Mouse (Mus musculus) heart, postnatal 14 days (tissue): Measurements from ENCODE around the gene Mapkap1. TPM values are rescaled to one million over a fixed set of nuclear protein-coding genes. Genes with fewer than 3 reads are reported as not detected.

ENCODE experiments used
- DNase-seq, 2 experiments: peaks; one replicate each; pipeline ENCODE4 v3.0.0; 2021 to 2022
- intact Hi-C: fragments of 180-260 bp; cut with DNase I; formaldehyde crosslinking; loops from one replicate; pipeline ENCODE4 v1.15.1; 2025
- total RNA-seq, 2 experiments: library from RNA; stranded (reverse); gene quantifications; 2 replicates each; pipeline ENCODE4 v1.2.3; 2021

The Mapkap1 gene
- total RNA-seq, 2 experiments from 2014 or later, result 61.0 to 64.4 TPM

GRCm38 (mm10) chr2:34622518-34622917 is 215.9 kb downstream of the Mapkap1 start:
- intact Hi-C loops, result no loop called here
- DNase-seq, result no peak

DNA sequence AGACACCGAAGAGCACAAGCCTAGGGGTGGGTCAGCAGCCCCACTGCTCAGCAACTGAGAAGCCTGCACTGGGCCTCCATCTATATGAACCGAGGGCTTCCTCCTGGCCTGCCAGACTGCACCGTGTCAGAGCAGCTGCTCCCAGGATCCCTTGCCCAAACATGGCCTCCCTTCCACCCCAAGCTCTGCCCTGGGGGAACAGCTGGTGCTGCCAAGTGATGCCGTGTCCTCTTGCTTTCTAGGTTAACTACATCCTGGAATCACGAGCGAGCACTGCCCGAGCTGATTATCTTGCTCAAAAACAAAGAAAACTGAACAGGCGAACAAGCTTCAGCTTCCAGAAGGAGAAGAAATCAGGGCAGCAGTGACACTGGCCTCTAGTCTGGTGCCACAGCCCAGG is 216.6 kb downstream of the Mapkap1 start:
- no peak for DNase-seq
- intact Hi-C loops, result no loop called here

GRCm38 (mm10) chr2:34624076-34624475 is 217.5 kb downstream of the Mapkap1 start:
- intact Hi-C loops, result no loop called here
- DNase-seq, result no peak

GRCm38 (mm10) chr2:34627328-34628226 is 221.0 kb downstream of the Mapkap1 start:
- intact Hi-C loops, result no loop called here
- peak; percentile 51 to 57 for DNase-seq

- intact Hi-C loops, result no loop called here
- DNase-seq, result peak; percentile 14 to 30
These were observed 222.5 kb downstream of the Mapkap1 start for GRCm38 (mm10) chr2:34628903-34629540.

- no peak for DNase-seq
- intact Hi-C loops, result loop anchor here (5.0 to 10.0 kb wide), 3 partner anchors 102 to 885 kb away; no protein-coding TSS in a partner anchor
These were observed 223.2 kb downstream of the Mapkap1 start for GRCm38 (mm10) chr2:34629758-34630157.

DNA sequence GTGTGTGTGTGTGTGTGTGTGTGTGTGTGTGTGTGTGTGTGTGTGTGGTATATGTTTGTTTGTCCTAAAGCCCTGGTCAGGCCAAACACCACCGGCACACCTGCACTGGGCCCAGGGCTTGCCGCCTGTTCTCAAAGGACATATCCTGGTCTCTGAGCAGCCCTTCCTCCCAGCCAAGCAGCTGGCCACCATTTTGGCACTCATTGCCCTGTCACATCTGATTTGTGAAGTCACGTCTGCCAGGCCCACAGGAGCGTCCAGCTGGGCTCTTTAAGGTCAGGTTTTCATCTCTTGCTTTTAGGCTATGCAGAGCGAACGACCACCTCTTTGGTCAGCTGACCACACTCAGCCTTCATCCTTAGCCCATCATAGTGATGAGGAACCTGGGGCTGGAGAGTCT is 223.9 kb downstream of the Mapkap1 start:
- DNase-seq, result no peak
- intact Hi-C loops, result loop anchor here (5.0 to 10.0 kb wide), 3 partner anchors 103 to 886 kb away; no protein-coding TSS in a partner anchor

GRCm38 (mm10) chr2:34632051-34632450 is 225.5 kb downstream of the Mapkap1 start:
- intact Hi-C loops, result loop anchor here (5.0 to 10.0 kb wide), 3 partner anchors 105 to 887 kb away; no protein-coding TSS in a partner anchor
- no peak for DNase-seq

- intact Hi-C loops, result loop anchor here (10.0 kb wide), 2 partner anchors 811 to 891 kb away; no protein-coding TSS in a partner anchor
- no peak for DNase-seq
These were observed 228.9 kb downstream of the Mapkap1 start for GRCm38 (mm10) chr2:34635249-34636165.

- DNase-seq, result peak; percentile 87 to 91
- intact Hi-C loops, result loop anchor here (2.0 to 10.0 kb wide), 3 partner anchors 666 to 894 kb away; no protein-coding TSS in a partner anchor
These were observed 232.5 kb downstream of the Mapkap1 start for GRCm38 (mm10) chr2:34638955-34639650.

DNA sequence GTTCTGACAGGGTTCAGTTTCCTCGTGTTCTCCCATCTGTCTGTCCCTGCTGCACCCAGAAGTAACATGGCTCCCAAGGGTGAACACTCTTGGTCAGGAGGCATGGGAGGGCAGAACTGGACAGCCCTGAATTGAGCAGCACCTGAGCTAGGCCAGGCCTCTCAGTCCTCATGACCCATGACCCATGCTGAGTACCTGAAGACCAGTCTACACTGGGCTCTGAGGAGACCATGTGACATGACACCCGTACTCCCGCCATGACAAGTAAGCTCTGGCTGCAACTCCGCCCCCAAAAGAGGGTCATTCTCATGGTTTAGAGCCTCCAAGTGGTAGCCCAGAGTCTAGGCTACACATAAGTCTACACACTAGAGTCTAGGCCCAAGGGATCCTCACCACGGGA is 233.2 kb downstream of the Mapkap1 start:
- intact Hi-C loops, result loop anchor here (2.0 to 10.0 kb wide), 3 partner anchors 667 to 895 kb away; no protein-coding TSS in a partner anchor
- DNase-seq, result no peak

DNA sequence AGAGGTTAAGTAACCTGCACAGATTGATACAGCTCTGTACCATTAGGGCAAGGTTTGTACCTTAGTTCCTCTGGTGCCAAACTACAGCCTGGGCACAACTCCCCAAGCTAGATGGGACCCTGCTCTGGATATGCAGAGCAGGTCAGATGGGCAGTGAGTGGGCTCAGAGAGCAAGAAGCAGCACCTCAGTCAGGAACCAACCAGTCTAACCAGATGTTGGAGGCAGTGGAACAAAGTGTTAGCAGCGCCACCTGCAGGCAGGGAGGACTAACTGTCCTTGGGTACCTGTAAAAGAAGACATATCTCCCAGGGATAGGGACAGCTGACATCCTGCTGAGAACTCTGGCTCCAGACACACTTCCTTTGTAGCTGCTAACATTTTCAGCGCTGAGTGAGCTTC is 235.8 kb downstream of the Mapkap1 start:
- intact Hi-C loops, result no loop called here

GRCm38 (mm10) chr2:34644571-34645526 is 238.3 kb downstream of the Mapkap1 start:
- intact Hi-C loops, result no loop called here
- DNase-seq, result no peak

More for the DNA sequence above, 235.8 kb downstream of the Mapkap1 start:
- DNase-seq, result peak in 1 of 2 experiments; percentile 41

DNA sequence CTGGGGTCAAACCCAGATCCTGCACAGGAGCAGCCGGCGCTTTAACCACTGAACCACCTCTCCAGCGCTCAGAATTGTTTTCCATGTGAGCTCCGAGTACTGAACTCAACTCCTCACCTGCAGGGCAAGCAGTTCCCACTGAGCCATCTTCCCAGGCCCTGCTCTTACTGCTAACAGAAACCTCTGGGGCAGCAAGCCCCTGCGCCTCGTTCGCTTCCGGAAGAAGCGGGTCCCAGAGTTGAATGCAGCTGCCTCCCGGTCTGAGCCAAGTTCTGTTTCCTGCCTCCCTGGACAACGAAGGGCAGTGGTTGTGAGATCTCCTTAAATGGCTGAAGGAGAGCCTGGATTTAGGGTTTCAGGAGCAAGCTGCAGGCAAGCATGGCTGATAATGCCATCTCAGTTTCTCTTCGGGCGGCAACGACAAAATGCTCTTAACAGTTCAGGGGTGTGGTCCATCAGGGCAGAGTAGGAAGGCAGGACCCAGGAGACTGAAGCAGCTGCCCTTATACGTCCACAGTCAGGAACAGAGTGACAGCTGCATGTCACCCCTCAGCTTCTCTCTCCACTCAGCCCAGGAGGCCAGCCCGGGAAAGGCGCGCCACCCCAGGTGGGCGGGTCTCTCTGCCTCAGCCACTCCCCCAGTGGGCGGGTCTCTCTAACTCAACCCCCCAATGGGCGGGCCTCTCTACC is 239.4 kb downstream of the Mapkap1 start:
- intact Hi-C loops, result no loop called here
- DNase-seq, result peak; percentile 43 to 68

DNA sequence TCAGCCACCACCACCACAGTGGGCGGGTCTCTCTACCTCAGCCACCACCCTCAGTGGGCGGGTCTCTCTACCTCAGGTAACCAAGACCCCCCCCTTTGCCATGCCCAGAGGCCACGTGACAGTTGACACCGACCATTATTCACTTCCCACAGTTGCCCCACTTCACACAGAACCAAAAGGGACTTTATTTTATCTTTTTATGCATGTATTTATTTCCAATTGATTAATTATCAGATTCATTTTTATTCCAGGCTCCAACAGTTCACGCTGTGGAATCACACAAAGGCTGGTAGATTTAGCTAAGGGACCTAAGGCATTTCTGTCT is 239.9 kb downstream of the Mapkap1 start:
- intact Hi-C loops, result no loop called here
- DNase-seq, result no peak

DNA sequence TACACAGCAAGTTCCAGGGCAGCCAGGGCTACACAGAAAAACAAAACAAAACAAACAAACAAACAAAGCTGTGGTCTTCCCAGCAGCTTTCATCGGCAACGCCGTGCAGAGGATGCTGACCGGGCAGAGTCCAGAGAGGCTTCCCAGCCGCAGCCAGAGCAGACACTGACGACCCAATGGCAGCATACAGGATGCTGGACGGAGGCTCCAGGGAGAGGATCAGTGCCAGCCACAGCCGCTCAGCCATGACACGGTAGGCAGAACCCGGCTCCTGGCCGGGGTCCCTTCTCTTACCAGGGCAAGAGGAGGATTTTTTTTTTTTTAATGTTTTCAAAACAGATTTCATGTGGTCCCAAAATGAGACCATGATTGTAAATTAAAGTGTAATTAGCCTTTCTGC is 240.8 kb downstream of the Mapkap1 start:
- intact Hi-C loops, result no loop called here
- DNase-seq, result no peak

DNA sequence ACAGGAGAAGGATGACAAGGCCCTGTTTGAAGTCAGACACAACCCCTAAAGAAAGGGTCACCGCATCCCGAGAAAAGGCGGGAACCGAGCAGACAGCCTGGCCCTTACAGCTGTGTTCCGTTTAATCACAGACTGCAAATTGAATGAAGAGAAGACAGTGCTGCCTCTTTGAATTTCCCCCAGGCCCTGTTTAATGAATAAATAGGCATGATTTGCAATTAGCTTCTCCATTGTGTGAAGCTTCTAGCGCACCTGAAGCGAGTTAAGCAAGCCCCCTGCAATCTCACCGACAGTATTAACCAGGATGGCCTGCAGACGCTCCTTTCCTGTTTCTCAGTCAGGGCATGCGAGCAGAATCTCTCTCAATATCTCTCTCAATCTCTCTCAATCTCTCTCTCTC is 261.2 kb downstream of the Mapkap1 start:
- intact Hi-C loops, result no loop called here
- no peak for DNase-seq
